Mouse (Mus musculus): ENCODE data around the gene Zcchc9.
"Not testable (repeated sequence)": the region's sequence is repeated elsewhere in the genome, so short reads cannot be mapped to it uniquely, and the experiment has no call there.

The Zcchc9 gene

DNA sequence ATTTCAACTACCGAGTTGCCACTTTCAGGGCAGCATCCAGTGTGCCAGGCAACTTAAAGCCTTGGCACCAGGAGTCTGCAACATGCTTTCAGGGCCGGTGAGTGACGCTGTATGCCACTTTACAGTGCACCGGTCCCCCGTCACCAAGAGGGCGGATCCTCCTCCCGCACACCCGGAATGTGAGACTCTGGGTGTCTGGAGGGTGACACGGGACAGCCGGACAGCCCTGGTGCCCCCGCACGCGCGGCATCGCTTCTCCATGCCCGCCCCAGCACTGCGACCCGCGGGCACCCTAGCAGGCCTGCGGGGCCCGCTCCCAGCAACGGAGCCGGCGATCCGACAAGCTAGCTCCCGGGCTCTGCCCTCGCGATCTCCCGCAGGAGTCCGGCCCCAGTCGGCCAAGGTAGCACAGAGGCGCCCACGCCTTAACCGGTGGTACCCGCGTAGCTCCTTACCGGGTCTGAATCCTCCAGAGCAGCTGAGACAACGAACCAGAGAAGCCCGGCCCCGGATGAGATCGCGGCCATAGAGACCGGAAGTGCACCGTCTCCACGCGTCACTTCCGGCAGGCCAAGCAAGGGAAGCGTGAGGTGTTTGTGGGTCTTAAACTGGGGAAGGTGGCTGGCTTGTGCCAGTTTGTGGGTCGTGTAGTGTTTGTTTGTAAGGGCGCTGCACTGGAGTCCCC lies at the start of gene Zcchc9:
Gene Zcchc9, minus strand, starts transcription at position 551 of the 685 bp plus-strand sequence.
- peak; percentile 93 for DNase-seq

GRCm38 (mm10) chr13:91854412-91854811 lies 46.9 kb upstream of the Zcchc9 start:
- DNase-seq, result no peak

- no peak for DNase-seq
These were observed 20.4 kb upstream of the Zcchc9 start for GRCm38 (mm10) chr13:91827876-91828275.

DNA sequence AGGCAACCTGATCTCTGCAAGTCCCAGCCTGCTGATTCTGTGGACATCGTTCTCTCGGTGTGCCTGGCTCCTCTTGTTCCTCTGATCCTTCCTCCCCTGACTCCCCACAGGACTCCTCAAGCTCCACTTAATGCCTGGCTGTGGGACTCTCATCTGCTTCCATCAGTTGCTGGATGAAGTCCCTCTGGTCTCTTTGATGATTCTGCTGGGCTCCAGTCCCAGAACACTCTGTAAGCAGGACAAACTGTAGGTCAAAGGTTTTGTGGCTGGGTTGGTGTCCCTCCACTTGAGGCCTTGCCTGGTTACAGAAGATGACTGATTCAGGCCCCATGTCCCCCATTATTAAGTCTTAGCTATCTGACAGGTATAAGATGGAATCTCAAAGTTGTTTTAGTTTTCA lies 18.6 kb upstream of the Zcchc9 start:
- DNase-seq, result peak; percentile 4

GRCm38 (mm10) chr13:91824845-91825550 lies 17.5 kb upstream of the Zcchc9 start:
- peak; percentile 47 for DNase-seq

DNA sequence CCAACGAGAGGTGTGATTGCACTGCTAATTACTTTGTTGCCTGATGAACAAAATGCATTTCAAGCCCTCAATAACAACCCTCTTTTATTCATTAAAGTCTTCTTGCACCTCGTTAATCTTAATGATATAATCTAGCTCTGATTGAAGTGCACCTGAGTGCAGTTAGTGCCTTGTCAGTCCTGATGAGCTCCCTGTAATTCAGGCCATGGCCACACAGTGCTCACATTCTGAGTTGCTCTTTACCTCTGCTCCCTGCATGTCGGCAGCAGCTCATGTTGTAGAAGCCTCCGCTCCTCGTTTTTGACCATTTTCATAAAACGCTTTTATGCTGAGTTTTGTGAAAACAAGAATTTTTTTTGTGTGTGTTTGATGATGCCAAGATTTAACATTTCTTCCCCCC lies 16.2 kb upstream of the Zcchc9 start:
- DNase-seq, result no peak

- DNase-seq, result no peak
These were observed 7.2 kb upstream of the Zcchc9 start for GRCm38 (mm10) chr13:91814670-91815069.

- DNase-seq, result peak; percentile 7
These were observed 2.0 kb upstream of the Zcchc9 start for GRCm38 (mm10) chr13:91809476-91809875.

GRCm38 (mm10) chr13:91807874-91808575 lies 520 bp upstream of the Zcchc9 start:
- DNase-seq, result no peak

DNA sequence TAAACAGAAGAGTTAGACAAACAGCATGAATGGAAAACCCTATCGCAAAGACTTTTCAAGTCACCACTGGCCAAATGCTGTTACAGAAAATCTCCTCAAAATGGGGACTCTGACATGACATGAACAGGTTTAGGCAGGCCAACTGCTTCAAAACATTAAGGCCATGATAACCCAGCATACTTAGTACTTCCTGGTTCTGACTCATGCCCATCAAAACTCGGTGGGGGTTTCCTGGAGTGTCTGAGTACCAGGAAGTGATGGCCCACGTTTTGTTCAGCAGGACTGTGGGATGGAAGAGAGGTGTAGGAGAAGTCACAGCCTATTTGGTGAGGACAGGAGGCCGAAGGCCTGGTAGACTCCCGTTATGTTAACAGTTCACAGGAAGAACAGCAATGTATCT lies 5.8 kb downstream of the Zcchc9 start:
- DNase-seq, result no peak

GRCm38 (mm10) chr13:91797442-91797841 lies 10.1 kb downstream of the Zcchc9 start:
- no peak for DNase-seq

GRCm38 (mm10) chr13:91796916-91797315 lies 10.6 kb downstream of the Zcchc9 start:
- no peak for DNase-seq

- DNase-seq, result no peak
These were observed 11.5 kb downstream of the Zcchc9 start for GRCm38 (mm10) chr13:91796003-91796402.

DNA sequence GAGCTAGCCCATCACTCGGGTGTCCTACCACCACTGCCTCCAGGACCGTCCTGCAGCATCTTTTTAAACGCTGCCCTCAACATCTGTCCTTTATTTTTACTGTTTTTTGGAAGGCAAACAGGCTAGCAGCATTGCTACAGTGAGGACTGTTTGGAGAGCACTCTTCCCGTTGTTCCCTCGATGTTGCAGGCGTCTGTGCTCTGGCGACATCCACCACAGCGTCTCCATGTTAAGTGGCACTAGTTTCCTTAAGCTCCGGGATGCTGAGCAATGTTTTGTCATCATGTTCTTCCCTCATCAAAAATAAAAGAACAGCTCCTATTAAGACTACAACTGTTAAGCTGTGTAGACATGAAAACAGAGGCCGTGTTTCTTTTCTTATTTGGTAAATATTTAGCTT lies 11.9 kb downstream of the Zcchc9 start:
- DNase-seq, result no peak

DNA sequence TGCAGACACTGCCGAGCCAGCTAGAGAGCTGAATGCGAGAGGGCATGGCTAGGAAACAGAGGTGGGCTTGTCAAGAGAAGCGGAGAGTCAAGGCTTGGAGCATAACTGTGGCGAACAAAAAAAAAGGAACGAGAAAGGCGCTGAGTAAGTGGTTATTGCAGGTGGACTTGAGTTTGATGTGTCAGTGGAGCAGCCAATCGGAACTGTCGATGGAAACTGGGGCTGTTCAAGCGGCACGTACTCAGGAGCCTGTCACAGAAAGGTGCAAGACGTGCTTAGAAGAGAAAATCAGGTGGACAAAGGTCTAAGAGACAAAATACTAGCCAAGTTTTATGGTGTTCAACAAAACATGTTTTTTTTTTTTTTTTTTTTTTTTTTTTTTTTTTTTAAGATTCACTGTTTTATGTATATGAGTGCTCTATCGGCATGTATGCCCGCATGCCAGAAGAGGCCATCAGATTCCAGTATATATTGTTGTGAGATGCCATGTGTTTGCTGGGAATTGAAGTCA lies 12.5 kb downstream of the Zcchc9 start:
- no peak for DNase-seq

DNA sequence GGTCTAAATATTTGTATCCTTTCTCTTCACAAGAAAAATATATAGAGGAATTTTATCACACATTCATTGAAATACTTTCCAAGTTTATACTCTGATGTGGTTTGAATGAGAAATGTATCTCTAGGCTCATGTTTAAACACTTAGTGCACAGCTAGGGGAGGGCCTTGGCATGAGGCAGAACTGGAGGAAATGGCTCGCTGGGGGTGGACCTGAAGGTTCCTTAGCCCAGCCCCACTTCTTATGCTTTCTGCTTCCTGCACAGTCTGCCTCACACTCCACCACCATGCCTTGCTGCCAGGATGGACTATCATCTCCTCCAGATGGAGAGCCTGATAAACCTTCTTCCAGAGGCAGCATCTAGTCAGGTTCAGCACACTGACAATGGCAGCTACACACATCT lies 15.5 kb downstream of the Zcchc9 start:
- DNase-seq, result no peak

DNA sequence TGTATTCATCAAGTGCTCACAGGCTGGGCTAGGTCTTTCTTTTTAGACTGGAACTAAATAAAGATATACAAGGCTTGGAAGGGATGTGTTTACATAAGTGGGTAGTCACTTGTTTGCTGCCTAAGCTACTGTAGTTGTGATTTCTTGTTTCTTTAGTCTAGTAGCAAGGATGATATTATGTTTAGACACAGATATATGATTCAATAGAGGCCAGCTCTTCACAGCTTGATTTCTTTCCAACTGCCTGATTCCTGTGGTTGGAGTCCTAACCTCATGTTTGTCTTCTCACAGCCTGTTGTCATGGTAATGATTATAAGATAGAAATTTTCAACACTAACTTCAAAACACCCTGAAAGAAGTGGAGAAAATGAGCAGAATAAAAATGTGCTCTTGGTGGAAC lies 27.6 kb downstream of the Zcchc9 start:
- no peak for DNase-seq

GRCm38 (mm10) chr13:91778092-91778491 lies 29.4 kb downstream of the Zcchc9 start:
- no peak for DNase-seq

GRCm38 (mm10) chr13:91768683-91769651 lies 38.5 kb downstream of the Zcchc9 start:
- no peak for DNase-seq

GRCm38 (mm10) chr13:91765627-91766026 lies 41.9 kb downstream of the Zcchc9 start:
- no peak for DNase-seq

DNA sequence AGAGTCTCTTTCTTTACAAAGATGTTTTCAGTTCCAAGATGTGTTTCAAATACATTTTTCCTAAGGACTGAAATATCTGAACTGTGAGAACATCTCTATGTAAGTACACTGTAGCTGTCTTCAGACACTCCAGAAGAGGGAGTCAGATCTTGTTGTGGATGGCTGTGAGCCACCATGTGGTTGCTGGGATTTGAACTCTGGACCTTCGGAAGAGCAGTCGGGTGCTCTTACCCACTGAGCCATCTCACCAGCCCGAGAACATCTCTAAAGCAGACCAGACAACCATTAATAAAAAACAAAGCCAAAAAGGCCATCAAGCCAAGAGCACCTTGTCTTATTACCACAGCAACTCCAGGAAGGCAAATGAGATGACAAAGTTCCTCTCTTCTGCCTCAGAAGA lies 43.9 kb downstream of the Zcchc9 start:
- not testable (repeated sequence) for DNase-seq

GRCm38 (mm10) chr13:91761654-91762445 lies 45.7 kb downstream of the Zcchc9 start:
- no peak for DNase-seq

All from lung, postnatal 36 days (tissue).